Mouse (Mus musculus) layer of hippocampus, adult 9-10 months (tissue): ENCODE data around the gene Cobll1.

ENCODE experiments used
- DNase-seq: peaks from one replicate; pipeline ENCODE4 v3.0.0; 2022; ENCODE audit warnings: low spot score

Gene Cobll1

GRCm38 (mm10) chr2:65237116-65237515 lies 2.1 kb downstream of the Cobll1 start:
- no peak for DNase-seq

GRCm38 (mm10) chr2:65236644-65237043 lies 2.6 kb downstream of the Cobll1 start:
- DNase-seq, result no peak

DNA sequence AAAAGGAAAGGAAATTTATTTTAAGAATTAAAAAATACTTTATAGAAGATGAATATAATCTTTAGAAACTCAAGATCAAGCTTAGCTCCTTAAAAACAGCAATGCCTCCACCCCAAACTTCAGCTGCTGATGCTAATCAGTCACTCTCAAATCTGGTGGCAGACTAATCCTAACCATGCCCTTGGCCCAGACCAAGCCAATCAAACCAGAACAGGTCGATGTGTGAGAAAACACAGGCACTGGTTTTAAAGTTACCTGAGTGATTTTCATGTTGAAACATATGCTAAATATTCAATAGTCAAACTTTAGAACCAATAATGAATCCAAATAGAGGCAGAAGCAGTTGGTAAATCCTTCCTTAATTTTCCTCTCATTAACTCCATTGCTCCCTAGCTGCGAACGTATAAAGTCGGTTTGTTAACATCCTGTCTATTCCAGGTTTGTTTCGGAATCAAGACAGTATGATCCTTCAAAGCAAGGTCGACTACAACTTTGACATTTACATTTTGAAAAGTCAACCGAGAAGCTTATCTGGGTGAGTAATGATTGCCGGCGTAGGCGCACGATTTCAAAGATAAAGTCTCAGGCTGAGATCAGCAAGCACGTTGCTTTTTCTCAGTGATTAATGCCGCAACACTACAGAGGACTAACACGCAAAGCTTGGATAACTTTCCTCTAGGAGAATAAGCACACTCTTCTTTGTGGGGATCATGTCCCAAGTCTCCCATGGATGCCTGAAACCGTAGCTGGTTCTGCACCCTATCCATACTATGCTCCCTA lies 6.3 kb downstream of the Cobll1 start:
- no peak for DNase-seq

DNA sequence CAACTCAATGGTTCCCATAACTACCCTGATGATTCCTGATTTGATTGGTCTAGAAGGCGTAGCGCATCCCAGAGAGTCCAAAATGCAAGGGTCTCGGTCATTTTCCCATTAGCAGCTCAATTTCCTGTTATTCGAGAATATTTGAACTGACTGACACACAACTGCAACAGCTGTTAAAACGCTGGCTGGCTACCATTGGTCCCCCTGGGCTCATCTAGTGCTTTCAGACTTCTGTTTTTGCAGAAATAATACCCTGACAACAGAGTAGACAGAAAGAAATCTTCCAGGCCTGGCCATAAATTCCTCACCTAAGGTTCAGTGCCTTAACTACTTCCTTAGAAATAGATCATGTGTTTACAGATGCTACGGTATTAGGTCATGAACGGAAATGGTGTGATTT lies 10.8 kb downstream of the Cobll1 start:
- no peak for DNase-seq

- no peak for DNase-seq
These were observed 11.3 kb downstream of the Cobll1 start for GRCm38 (mm10) chr2:65227898-65228290.

GRCm38 (mm10) chr2:65227154-65227897 lies 11.9 kb downstream of the Cobll1 start:
- no peak for DNase-seq

DNA sequence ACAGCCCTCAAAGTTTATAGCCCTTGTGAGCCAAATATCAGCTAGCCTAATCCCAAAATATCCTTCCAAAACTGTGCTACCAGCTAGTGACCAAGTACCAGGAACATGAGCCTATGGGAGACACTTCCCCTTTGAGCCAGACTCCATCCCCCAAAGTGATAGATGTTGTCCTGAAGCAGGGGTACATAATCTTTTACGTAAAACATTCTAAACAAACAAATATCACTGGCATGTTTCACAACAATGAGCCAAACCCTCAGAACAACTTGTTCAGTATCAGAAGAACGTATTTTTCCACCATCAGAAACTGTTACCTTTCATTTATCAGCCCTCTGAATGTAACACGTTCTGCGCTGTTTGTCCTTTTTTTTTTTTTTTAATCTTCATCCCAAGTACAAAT lies 12.7 kb downstream of the Cobll1 start:
- no peak for DNase-seq

- no peak for DNase-seq
These were observed 15.1 kb downstream of the Cobll1 start for GRCm38 (mm10) chr2:65223956-65224735.

DNA sequence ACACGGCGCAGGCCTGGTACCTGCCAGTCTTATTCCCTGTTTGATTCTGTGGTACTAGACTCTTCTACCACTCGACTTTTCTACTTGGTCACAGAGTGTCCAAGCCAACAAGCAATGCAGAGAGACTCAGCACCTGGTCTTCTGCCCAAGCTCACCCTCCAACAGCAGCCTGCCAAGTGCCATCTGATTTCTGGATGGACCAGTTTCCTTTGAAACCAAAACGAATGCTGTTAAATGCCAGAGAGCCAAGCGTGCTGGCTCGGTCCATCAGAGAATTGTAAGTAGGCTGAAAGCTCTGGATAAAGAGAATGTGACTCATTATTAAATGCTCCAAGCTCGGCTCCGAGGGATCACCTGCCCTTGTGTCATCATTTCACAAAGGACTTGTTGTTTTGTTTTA lies 16.2 kb downstream of the Cobll1 start:
- no peak for DNase-seq

GRCm38 (mm10) chr2:65221646-65222045 lies 17.6 kb downstream of the Cobll1 start:
- no peak for DNase-seq

GRCm38 (mm10) chr2:65220563-65220962 lies 18.6 kb downstream of the Cobll1 start:
- DNase-seq, result no peak

- no peak for DNase-seq
These were observed 19.6 kb downstream of the Cobll1 start for GRCm38 (mm10) chr2:65219375-65220135.

DNA sequence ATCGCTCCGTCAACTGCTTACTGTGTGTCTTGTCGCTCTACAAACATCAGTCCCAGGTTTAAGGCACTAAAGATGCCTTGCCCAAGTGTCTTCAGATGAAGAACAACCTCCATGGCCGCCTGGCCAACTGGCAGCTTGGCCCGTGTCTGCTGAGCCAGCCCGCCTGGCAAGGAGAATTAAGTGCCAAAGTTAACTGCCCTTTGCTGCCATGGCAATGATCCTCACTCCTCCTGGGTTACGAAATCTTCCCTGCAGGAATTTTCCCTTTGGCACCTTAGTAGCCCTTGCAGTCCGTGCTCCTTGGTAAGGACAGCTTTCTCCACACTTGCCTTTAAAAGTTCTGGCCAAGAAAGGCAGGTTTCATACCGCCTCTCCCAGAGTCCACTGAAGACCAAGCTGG lies 20.9 kb downstream of the Cobll1 start:
- DNase-seq, result no peak

GRCm38 (mm10) chr2:65217677-65218076 lies 21.5 kb downstream of the Cobll1 start:
- no peak for DNase-seq

DNA sequence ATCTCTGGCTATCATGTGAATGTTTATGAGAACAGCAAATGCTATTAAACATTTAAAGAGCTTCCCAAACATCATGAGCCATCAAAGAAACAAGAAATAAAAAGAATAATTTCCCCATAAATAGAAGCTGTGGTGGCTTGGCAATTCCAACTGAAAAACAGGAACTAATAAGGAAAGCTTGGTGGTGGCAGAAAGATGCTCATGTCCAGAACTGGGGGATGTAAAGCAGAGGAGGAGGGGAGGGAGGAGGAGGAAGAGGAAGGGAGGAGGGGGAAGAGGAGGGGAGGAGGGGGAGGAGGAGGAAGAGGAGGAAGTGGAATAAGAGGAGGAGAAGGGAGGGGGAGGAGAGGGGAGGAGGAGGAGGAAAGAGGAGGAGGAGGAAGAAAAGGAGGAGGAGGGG lies 23.0 kb downstream of the Cobll1 start:
- DNase-seq, result no peak

- no peak for DNase-seq
These were observed 24.6 kb downstream of the Cobll1 start for GRCm38 (mm10) chr2:65214556-65214955.

DNA sequence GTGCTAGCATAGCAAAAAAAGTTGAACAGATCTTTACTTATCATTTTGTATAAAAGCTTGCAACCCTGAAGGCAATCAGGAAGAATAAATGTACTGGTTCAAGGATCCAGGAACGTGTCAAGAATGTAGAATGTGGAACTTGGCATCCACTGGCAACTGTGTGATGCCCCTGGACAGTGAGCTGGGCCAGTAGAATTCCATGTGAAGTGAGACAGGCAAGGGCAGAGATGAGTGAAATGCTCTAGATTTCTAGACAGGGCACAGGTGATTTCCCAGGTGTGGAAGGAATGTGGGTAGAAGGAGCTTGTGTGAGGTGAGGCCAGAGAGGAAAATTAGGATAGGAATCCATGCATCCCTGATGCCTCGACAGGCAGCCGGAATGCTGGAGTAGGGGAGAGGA lies 25.5 kb downstream of the Cobll1 start:
- no peak for DNase-seq

DNA sequence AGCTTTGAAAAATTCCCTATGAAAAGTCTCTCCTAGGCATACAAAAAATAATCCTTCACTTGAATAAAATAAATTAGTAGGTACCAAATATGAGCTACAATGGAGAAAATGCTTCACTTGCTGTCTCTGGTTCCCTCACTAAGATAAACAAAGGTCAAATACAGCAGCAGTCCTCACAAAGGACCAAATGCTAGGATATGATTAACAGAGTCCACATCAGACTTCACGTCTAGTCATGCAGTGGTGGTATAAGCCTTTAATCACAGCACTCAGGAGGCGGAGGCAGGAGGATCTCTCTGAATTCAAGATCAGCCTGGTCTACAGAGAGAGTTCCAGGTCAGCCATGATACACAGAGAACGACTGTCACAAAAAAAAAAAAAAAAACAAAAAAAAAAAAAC lies 27.6 kb downstream of the Cobll1 start:
- no peak for DNase-seq

DNA sequence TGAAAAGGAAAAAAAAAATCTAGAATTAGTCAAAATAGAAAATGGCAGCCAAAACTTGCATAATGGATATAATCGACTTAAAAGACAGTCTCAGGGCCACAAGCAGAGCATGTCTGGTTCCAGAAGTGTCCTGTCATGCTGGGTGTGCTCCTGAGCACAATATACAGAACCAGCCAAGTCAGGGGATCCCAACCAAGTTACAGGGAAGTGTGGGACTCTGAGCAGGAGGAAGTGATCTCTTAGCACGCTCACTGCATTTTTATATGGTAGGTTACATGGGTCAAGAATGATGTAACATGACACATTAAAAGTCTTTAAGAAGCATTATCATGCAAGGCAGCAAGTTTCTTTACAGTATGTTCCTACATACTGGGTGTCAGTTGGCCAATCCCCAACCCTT lies 31.5 kb downstream of the Cobll1 start:
- no peak for DNase-seq

DNA sequence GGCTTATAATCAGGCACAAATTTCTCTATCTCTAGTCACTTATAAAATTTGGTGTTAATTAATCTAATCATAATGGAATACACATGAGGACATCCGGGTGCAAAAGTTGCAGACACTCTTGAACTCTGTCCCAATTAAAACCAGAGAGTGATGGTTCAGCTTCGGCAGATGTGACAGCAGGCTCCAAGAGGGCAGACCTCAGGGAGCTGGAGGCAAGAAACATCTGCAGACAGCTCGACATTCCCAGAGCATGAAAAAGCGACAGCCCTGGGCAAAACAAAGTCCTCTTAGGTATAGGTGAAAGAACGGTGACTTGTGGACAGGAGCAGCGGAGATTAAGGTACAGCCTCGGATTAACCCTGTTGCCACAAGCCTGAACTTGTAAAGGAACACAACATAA lies 35.5 kb downstream of the Cobll1 start:
- no peak for DNase-seq

DNA sequence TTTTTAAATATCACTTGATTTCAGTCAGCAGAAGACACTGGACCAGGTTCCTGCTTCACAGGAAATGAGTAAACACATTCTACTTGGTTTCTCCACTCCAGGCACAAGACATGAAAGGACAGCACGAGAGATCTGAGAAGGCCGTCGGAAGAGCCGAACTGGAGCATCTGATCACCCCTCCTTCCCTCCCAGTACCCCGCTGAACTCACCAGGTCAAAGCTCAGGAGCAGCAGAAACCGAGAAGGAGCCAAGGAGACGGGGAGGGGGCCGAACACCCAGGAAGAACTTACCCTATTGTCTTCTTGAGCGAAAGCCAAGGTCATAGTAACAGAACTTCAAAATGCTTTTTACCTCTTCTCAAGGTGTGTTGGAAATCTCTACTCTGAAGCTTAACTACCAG lies 39.5 kb downstream of the Cobll1 start:
- no peak for DNase-seq

DNA sequence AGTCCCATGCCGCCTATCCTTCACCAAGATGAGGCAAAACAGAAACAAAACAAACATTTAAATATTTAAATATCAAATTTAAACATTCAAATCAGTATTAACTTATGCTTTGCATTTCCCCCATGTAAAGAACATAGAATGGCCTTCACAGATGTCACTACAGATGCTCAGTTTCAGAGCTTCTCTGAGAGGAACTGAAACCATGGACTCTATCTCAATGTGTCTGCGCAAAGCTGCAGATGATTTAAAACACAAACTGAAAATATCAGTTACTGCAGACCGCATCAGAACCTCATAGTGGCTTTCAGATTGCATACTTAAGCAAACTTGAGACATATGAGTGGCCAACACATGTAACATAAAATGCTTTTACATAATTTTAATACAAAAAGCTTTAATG lies 40.6 kb downstream of the Cobll1 start:
- no peak for DNase-seq
